Mouse (Mus musculus) brain, embryonic 14.5 days (tissue): ENCODE data around the gene Etv4.

Experiments used
- CTCF ChIP-seq: fragments of 200-500 bp; IDR thresholded peaks from 2 replicates; pipeline ENCODE4 v1.5.1; 2012; ENCODE audit warnings: inconsistent platforms, mild to moderate bottlenecking, moderate library complexity, borderline replicate concordance; ENCODE audit not compliant: insufficient read depth, insufficient read length; ENCODE audit errors: extremely low read depth
- POLR2A ChIP-seq: fragments of 200-500 bp; IDR thresholded peaks from 2 replicates; pipeline ENCODE4 v1.6.1; 2012; ENCODE audit warnings: mild to moderate bottlenecking, inconsistent platforms, borderline replicate concordance; ENCODE audit not compliant: poor library complexity, insufficient read depth, insufficient read length, severe bottlenecking; ENCODE audit errors: extremely low read depth

DNA sequence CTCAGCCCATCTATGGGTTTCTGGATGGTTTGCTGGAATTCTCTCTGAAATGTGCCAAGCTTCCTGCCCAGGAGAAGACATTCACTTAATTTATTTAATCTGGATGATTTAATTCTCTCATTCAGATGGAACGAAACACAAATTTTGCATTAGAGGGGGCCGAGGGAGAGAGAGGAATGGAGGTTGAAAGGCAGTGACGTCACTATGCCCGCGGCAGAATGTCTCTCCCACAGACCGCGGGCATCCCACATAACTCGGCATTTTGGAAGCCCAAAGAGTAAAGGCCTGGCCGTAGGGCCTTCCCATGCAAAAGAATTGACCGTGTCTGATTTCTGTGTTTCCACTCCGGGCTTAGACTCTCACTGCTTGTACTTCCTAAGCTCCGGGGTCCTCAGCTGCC lies 21.6 kb upstream of the Etv4 start:
- no peak for TF ChIP-seq POLR2A
- no peak for TF ChIP-seq CTCF
